Mouse (Mus musculus) neural tube, embryonic 15.5 days (tissue): ENCODE data around the gene Ubash3b. TPM values are rescaled to one million over a fixed set of nuclear protein-coding genes. Genes with fewer than 3 reads are reported as not detected.
A peak's percentile ranks its signal among the peaks of the same experiment; 100 is the strongest.

Source experiments
- ATAC-seq: fragments of 200-750 bp; cut with Nextera tagmentation; 2 replicates; pipeline ENCODE4 v1.8.0; 2017; ENCODE audit warnings: mild to moderate bottlenecking, moderate TSS enrichment, moderate library complexity; ENCODE audit not compliant: low FRiP score
- H3K27ac ChIP-seq: fragments of 300-500 bp; sonication (generic); replicated peaks from 2 replicates; pipeline ENCODE4 v1.5.1; 2015; ENCODE audit warnings: mild to moderate bottlenecking, inconsistent platforms
- H3K27me3 ChIP-seq: fragments of 300-500 bp; sonication (generic); replicated peaks from 2 replicates; pipeline ENCODE4 v1.6.1; 2015; ENCODE audit warnings: inconsistent platforms
- H3K36me3 ChIP-seq: fragments of 300-500 bp; sonication (generic); 2 replicates; pipeline ENCODE4 v1.6.1; 2015; ENCODE audit warnings: inconsistent platforms
- H3K4me1 ChIP-seq: fragments of 300-500 bp; sonication (generic); 2 replicates; pipeline ENCODE4 v1.6.1; 2015; ENCODE audit warnings: inconsistent platforms
- H3K4me2 ChIP-seq: fragments of 300-500 bp; sonication (generic); 2 replicates; pipeline ENCODE4 v1.6.1; 2015; ENCODE audit warnings: inconsistent platforms, mild to moderate bottlenecking, moderate library complexity
- H3K4me3 ChIP-seq: fragments of 300-500 bp; sonication (generic); replicated peaks from 2 replicates; pipeline ENCODE4 v1.5.1; 2015; ENCODE audit warnings: mild to moderate bottlenecking, inconsistent platforms
- H3K9ac ChIP-seq: fragments of 300-500 bp; sonication (generic); replicated peaks from 2 replicates; pipeline ENCODE4 v1.6.1; 2015; ENCODE audit warnings: mild to moderate bottlenecking, inconsistent platforms
- H3K9me3 ChIP-seq: fragments of 300-500 bp; sonication (generic); replicated peaks from 2 replicates; pipeline ENCODE4 v1.6.1; 2016; ENCODE audit warnings: inconsistent platforms
- whole genome bisulfite sequencing: fragments of 180-500 bp; shearing (Covaris S2); methylation state at CpG from one replicate; pipeline ENCODE4 v1.1.7; 2015; ENCODE audit warnings: mixed read lengths; 5-methylcytosine and 5-hydroxymethylcytosine counted together
- polyA plus RNA-seq: library from polyadenylated mRNA; unstranded; fragments of >200 nt; fragmentation: Nextera tagmentation; extraction: Ambion mirVana; gene quantifications from 2 replicates; pipeline ENCODE4 v1.2.1, GENCODE M21; 2015

Gene Ubash3b
- polyA plus RNA-seq, 1 experiment from 2014 or later = 28.4 TPM

- ATAC-seq = peak; percentile 82
- H3K9me3 ChIP-seq = no peaks in the 10 kb centered on the region
- peak within 1 kb of the TSS; percentile 97 for H3K4me2 ChIP-seq
- H3K36me3 ChIP-seq = no peaks in the 10 kb centered on the region
- H3K27ac ChIP-seq = peak within 1 kb of the TSS; percentile 65; the same call in 1 of the 2 replicates
- peaks cover 18% of the 10 kb centered on the region for H3K27me3 ChIP-seq
- peak within 1 kb of the TSS; percentile 61 for H3K9ac ChIP-seq
- peak within 1 kb of the TSS; percentile 55 for H3K4me3 ChIP-seq
- peaks cover 26% of the 10 kb centered on the region for H3K4me1 ChIP-seq
- WGBS = under 1% methylated on average over 43 of the region's 51 CpGs
Measured at GRCm38 (mm10) chr9:40963586-40964417, 197.7 kb downstream of the Ubash3b start, which contains the start of gene Jhy. Jhy (minus strand) TSS chr9:40964118.

- Histone ChIP-seq H3K27me3 (peaks cover 18% of the 10 kb centered on the region), H3K36me3 (no peaks in the 10 kb centered on the region), H3K4me2 (no peak overlapping the region), H3K4me1 (peaks cover 26% of the 10 kb centered on the region), H3K9ac (no peak overlapping the region), H3K4me3 (no peak overlapping the region), H3K9me3 (no peaks in the 10 kb centered on the region), H3K27ac (peak overlapping the region; percentile 45; the same call in 1 of the 2 replicates)
- WGBS = 32% methylated on average over 3 of the region's 3 CpGs
- no peak for ATAC-seq
Measured at GRCm38 (mm10) chr9:40961401-40961800, 200.1 kb downstream of the Ubash3b start.

Other genes with a start within 250 kb of the Ubash3b start
- 1.3 TPM in 2 replicates for gene Jhy, start 197.6 kb downstream of the Ubash3b start, polyA plus RNA-seq
- 0.08 and 0.15 TPM in 2 replicates for gene Crtam, start 157.1 kb downstream of the Ubash3b start, polyA plus RNA-seq